Mouse (Mus musculus) E14TG2a.4 (cell line): ENCODE measurements around the gene Tspan3.

ENCODE experiments used
- H3K27me3 ChIP-seq: 2 replicates; pipeline ENCODE4 v1.6.1; 2014; ENCODE audit warnings: low read length, control low read depth; ENCODE audit not compliant: insufficient read depth
- H3K36me3 ChIP-seq: 2 replicates; pipeline ENCODE4 v1.6.1; 2014; ENCODE audit warnings: low read length, control low read depth; ENCODE audit not compliant: insufficient read depth
- H3K4me1 ChIP-seq: replicated peaks from 2 replicates; pipeline ENCODE4 v1.6.1; 2014; ENCODE audit warnings: low read depth, low read length, control low read depth
- H3K4me3 ChIP-seq: replicated peaks from 2 replicates; pipeline ENCODE4 v1.5.1; 2014; ENCODE audit warnings: mild to moderate bottlenecking, low read length
- H3K9me3 ChIP-seq: 2 replicates; pipeline ENCODE4 v1.6.1; 2014; ENCODE audit warnings: low read length, control low read depth
- CTCF ChIP-seq: conservative IDR thresholded peaks from 2 replicates; pipeline ENCODE4 v1.5.1; 2014; ENCODE audit warnings: low read length
- NANOG ChIP-seq: IDR thresholded peaks from 2 replicates; pipeline ENCODE4 v1.6.1; 2014; ENCODE audit warnings: borderline replicate concordance, low read length, mixed read lengths
- POU5F1 ChIP-seq: IDR thresholded peaks from 2 replicates; pipeline ENCODE4 v1.6.1; 2014; ENCODE audit warnings: low read length, borderline replicate concordance

Gene Tspan3

GRCm38 (mm10) chr9:56200200-56200599 lies 34.9 kb upstream of the Tspan3 start:
- peaks cover 16% of the 10 kb centered on the region for H3K4me1 ChIP-seq
- H3K36me3 ChIP-seq, result peaks cover 14% of the 10 kb centered on the region
- TF ChIP-seq CTCF (no peak), POU5F1 (no peak), NANOG (no peak)
- no peak overlapping the region for H3K4me3 ChIP-seq
- peaks cover 4% of the 10 kb centered on the region; the same call in 1 of the 2 replicates for H3K9me3 ChIP-seq
- H3K27me3 ChIP-seq, result no peaks in the 10 kb centered on the region

DNA sequence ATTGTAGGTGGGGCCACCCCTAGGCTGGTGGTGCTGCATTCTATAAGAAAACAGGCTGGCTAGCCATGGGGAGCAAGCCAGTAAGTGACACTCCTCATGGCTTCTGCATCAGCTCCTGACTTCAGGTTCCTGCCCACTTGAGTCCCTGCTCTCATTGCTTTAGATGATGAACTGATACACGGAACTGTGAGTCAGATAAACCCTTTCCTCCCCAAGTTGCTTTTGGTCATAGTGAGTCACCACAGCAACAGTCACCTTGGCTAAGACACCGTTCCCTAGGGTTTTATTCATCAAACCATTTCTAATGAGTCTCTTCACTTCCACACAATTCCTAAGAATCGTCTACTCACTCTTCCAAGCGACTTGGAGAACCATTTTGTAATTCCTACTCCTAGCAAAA lies 31.6 kb upstream of the Tspan3 start:
- no peak for TF ChIP-seq CTCF
- no peak for TF ChIP-seq POU5F1
- TF ChIP-seq NANOG, result no peak
- Histone ChIP-seq H3K36me3 (no peaks in the 10 kb centered on the region), H3K4me3 (no peak overlapping the region), H3K9me3 (no peaks in the 10 kb centered on the region), H3K27me3 (peaks cover 16% of the 10 kb centered on the region), H3K4me1 (peaks cover 32% of the 10 kb centered on the region)

GRCm38 (mm10) chr9:56195193-56195592 lies 29.9 kb upstream of the Tspan3 start:
- peaks cover 25% of the 10 kb centered on the region for H3K4me1 ChIP-seq
- no peaks in the 10 kb centered on the region for H3K9me3 ChIP-seq
- H3K4me3 ChIP-seq, result no peak overlapping the region
- H3K27me3 ChIP-seq, result peaks cover 21% of the 10 kb centered on the region
- TF ChIP-seq POU5F1 (no peak), CTCF (no peak), NANOG (no peak)
- no peaks in the 10 kb centered on the region for H3K36me3 ChIP-seq

GRCm38 (mm10) chr9:56191498-56192455 lies 26.5 kb upstream of the Tspan3 start:
- Histone ChIP-seq H3K27me3 (peaks cover 21% of the 10 kb centered on the region), H3K9me3 (no peaks in the 10 kb centered on the region), H3K4me3 (no peak overlapping the region), H3K4me1 (peaks cover 23% of the 10 kb centered on the region), H3K36me3 (no peaks in the 10 kb centered on the region)
- no peak for TF ChIP-seq CTCF
- TF ChIP-seq NANOG, result no peak
- TF ChIP-seq POU5F1, result no peak

DNA sequence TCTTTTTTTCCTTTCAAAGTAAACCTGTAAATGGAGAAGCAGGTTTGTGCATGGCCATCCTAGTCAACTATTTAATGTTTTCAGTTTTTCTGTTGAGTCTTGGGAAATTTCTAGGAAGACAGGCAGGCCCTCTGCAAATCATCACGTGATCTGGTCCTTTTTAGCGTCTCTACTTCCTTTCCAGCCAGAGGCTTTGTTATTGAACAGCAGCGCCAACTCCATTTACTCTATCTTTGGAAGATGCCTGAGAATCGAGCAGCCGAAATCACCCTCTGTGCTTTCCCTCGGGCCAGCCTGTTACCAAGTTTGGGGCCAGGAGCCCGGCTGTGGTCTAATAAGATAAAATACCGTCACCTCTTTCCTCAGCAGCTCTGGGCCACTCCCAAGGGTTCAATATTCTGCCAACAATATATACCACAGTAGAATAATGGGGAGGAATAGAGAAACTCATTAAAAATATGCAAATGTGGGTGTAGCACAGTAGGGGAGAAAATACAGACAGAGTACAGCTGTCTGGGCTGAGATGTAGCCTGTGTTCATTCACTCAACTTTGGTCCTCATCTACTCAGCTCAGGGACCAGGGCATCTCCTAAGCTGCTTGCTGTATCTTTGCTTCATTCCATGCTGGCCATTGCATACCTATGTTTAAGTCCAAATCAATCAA lies 15.0 kb upstream of the Tspan3 start:
- Histone ChIP-seq H3K36me3 (no peaks in the 10 kb centered on the region), H3K9me3 (no peaks in the 10 kb centered on the region), H3K4me1 (peaks cover 9% of the 10 kb centered on the region; the same call in 1 of the 2 replicates), H3K27me3 (no peaks in the 10 kb centered on the region), H3K4me3 (peak overlapping the region; percentile 26; the same call in 1 of the 2 replicates)
- TF ChIP-seq POU5F1, result no peak
- no peak for TF ChIP-seq NANOG
- no peak for TF ChIP-seq CTCF

DNA sequence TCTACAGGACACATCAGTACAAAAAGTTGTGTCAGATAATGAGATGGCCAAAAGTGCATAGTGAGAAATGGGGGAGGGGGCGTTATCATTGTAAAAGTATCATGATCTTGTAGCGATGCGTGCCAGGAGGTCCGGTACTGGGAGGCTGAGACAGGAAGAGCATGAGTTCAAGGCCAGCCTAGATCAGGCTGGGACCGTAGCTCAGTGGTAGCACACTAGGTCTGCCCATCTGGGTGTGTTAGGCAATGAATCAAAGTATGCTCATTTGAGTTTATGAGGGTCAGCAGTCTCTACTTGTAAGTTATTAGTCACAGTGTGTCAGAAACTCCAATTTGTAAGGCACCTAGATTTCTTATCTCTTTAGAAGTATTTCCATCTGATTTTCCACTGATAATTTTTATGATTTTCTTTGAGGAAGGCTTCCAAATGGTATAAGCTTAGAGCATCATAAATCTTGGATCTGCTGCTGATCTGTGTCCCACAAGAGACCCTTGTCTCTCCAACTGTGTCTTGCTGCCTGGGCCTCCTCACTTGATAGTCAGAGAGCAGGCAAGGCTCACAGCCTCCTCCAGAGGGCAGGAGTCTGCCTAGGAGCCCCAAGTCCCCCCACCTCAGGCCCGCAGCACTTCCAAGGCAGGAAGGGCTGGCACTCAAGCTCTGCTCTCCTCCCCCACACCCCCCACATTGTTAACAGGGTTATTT lies 14.3 kb upstream of the Tspan3 start:
- no peaks in the 10 kb centered on the region for H3K27me3 ChIP-seq
- no peaks in the 10 kb centered on the region for H3K9me3 ChIP-seq
- H3K4me1 ChIP-seq, result peaks cover 9% of the 10 kb centered on the region; the same call in 1 of the 2 replicates
- TF ChIP-seq POU5F1 (no peak), NANOG (no peak), CTCF (peak; percentile 29)
- no peaks in the 10 kb centered on the region for H3K36me3 ChIP-seq
- H3K4me3 ChIP-seq, result peak overlapping the region; percentile 26; the same call in 1 of the 2 replicates

GRCm38 (mm10) chr9:56177354-56177753 lies 12.1 kb upstream of the Tspan3 start:
- H3K36me3 ChIP-seq, result no peaks in the 10 kb centered on the region
- H3K9me3 ChIP-seq, result no peaks in the 10 kb centered on the region
- H3K4me3 ChIP-seq, result no peak overlapping the region
- no peak for TF ChIP-seq POU5F1
- no peak for TF ChIP-seq CTCF
- TF ChIP-seq NANOG, result no peak
- peaks cover 9% of the 10 kb centered on the region; the same call in 1 of the 2 replicates for H3K4me1 ChIP-seq
- H3K27me3 ChIP-seq, result no peaks in the 10 kb centered on the region

DNA sequence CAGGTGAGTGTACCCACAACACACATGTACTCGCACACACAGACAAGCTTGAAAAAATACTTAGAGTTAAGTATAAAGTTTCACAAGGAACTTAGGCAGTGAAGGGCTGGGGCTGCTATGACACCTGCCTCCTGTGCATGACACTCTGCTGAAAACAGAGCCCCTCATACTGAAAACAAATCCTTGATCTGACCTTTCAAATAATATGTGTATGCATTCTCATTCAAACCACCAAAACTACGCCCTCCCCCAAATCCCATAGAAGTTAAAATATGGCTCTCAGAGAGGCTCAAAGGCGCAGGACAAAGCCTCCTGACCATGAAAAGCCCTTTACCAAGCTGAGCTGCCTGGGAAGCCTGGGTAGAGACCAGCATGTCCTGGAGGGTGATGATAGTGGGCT lies 10.0 kb upstream of the Tspan3 start:
- TF ChIP-seq POU5F1, result no peak
- no peak for TF ChIP-seq CTCF
- TF ChIP-seq NANOG, result no peak
- peaks cover 6% of the 10 kb centered on the region; the same call in 1 of the 2 replicates for H3K4me1 ChIP-seq
- no peaks in the 10 kb centered on the region for H3K36me3 ChIP-seq
- no peak overlapping the region for H3K4me3 ChIP-seq
- no peaks in the 10 kb centered on the region for H3K9me3 ChIP-seq
- no peaks in the 10 kb centered on the region for H3K27me3 ChIP-seq
